In genomic region chr2:101885768-101886438, GRCm38 (mm10) we compare ENCODE assay signal across 8 mouse cellular contexts. TPM values are rescaled to one million over a fixed set of nuclear protein-coding genes. Genes with fewer than 3 reads are reported as not detected.
DNase-seq lines count a peak whose midpoint lies in the region; ATAC-seq and TF ChIP-seq lines count a peak whose summit lies in the region.

Gene Commd9, plus strand, starts transcription at chr2:101886247.

- H3K4me1 ChIP-seq in G1E (ENCODE audit: insufficient read depth, low read depth, low read length) = peaks cover 22% of the 10 kb centered on the region
- H3K4me1 ChIP-seq in forebrain, embryonic 16.5 days (replicated peaks; ENCODE audit: control insufficient read depth, insufficient read depth, low read length) = peaks cover 11% of the 10 kb centered on the region
- H3K4me1 ChIP-seq in lung, embryonic 14.5 days (ENCODE audit: insufficient read depth) = peaks cover 5% of the 10 kb centered on the region; the same call in 1 of the 2 replicates
- H3K4me1 ChIP-seq in olfactory bulb, adult 2 months (ENCODE audit: control insufficient read depth, insufficient read depth, low read length) = 0 out of 2 replicates have a peak, but pooled peaks cover 2% of the 10 kb centered on the region
- peaks cover 2% of the 10 kb centered on the region; the same call in 1 of the 2 replicates for H3K4me1 ChIP-seq in thymus, adult 2 months (replicated peaks; ENCODE audit: control insufficient read depth, insufficient read depth, low read length)

- TF ChIP-seq POLR2A in olfactory bulb, adult 2 months (IDR thresholded peaks at IDR 0.05; ENCODE audit: insufficient read depth, low read depth, low read length) = peak; percentile 70
- no peak for TF ChIP-seq POLR2A in thymus, adult 2 months (IDR thresholded peaks at IDR 0.05; ENCODE audit: control insufficient read depth, extremely low read depth, insufficient read depth, low read length, poor library complexity)

- peak within 1 kb of the TSS; percentile 72 for H3K27ac ChIP-seq in forebrain, embryonic 16.5 days (ENCODE audit: low read length)
- peak within 1 kb of the TSS; percentile 93 for H3K27ac ChIP-seq in layer of hippocampus, adult 2 months
- no peak within 1 kb of the TSS for H3K27ac ChIP-seq in lung, embryonic 14.5 days (ENCODE audit: low read depth)
- H3K27ac ChIP-seq in olfactory bulb, adult 2 months (ENCODE audit: insufficient read depth, low read depth, low read length) = no peak within 1 kb of the TSS
- H3K27ac ChIP-seq in thymus, adult 2 months (ENCODE audit: control insufficient read depth, insufficient read depth, low read length) = no peak within 1 kb of the TSS

- H3K4me3 ChIP-seq in G1E (ENCODE audit: low read depth, low read length) = peak within 1 kb of the TSS; percentile 80
- peak within 1 kb of the TSS; percentile 85 for H3K4me3 ChIP-seq in forebrain, embryonic 16.5 days (replicated peaks; ENCODE audit: low read length)
- H3K4me3 ChIP-seq in layer of hippocampus, adult 2 months = peak within 1 kb of the TSS; percentile 76
- peak within 1 kb of the TSS; percentile 61 for H3K4me3 ChIP-seq in lung, embryonic 14.5 days (ENCODE audit: low read depth, low read length)
- peak within 1 kb of the TSS; percentile 85 for H3K4me3 ChIP-seq in olfactory bulb, adult 2 months (ENCODE audit: insufficient read depth, low read depth, low read length)
- H3K4me3 ChIP-seq in thymus, adult 2 months (ENCODE audit: control insufficient read depth, insufficient read depth, low read length) = peak within 1 kb of the TSS; percentile 78

- no peak for TF ChIP-seq CTCF in G1E (IDR thresholded peaks at IDR 0.05; ENCODE audit: low read depth, low read length)
- TF ChIP-seq CTCF in layer of hippocampus, adult 2 months (conservative IDR thresholded peaks at IDR 0.05) = no peak
- TF ChIP-seq CTCF in lung, embryonic 14.5 days (IDR thresholded peaks at IDR 0.05; ENCODE audit: low read depth) = no peak
- no peak for TF ChIP-seq CTCF in olfactory bulb, adult 2 months (IDR thresholded peaks at IDR 0.05; ENCODE audit: insufficient read depth, low read depth, low read length)
- TF ChIP-seq CTCF in thymus, adult 2 months (IDR thresholded peaks at IDR 0.05; ENCODE audit: borderline replicate concordance, control insufficient read depth, extremely low read depth, insufficient read depth, low read length, poor library complexity) = no peak

- no peaks in the 10 kb centered on the region for H3K9me3 ChIP-seq in G1E (replicated peaks)
- H3K9me3 ChIP-seq in forebrain, embryonic 16.5 days (ENCODE audit: control insufficient read depth, low read length) = no peaks in the 10 kb centered on the region
- no peaks in the 10 kb centered on the region for H3K9me3 ChIP-seq in lung, embryonic 14.5 days (ENCODE audit: low read depth, low read length)

- peaks cover 15% of the 10 kb centered on the region for H3K36me3 ChIP-seq in G1E (replicated peaks)
- H3K36me3 ChIP-seq in forebrain, embryonic 16.5 days (ENCODE audit: control insufficient read depth, insufficient read depth) = no peaks in the 10 kb centered on the region
- no peaks in the 10 kb centered on the region for H3K36me3 ChIP-seq in lung, embryonic 14.5 days (ENCODE audit: insufficient read depth)
- H3K36me3 ChIP-seq in thymus, adult 2 months (ENCODE audit: control insufficient read depth, insufficient read depth, low read length) = no peaks in the 10 kb centered on the region

- peak; percentile 74 for DNase-seq in G1E (ENCODE audit: low spot score)
- DNase-seq in cerebellum, adult 18-20 months = peak; percentile 92 to 98
- DNase-seq in heart, postnatal 36 days = peak; percentile 91 to 93
- peak; percentile 95 for DNase-seq in layer of hippocampus, adult 2 months (ENCODE audit: low spot score in 2 of 2)
- peak; percentile 96 for DNase-seq in lung, embryonic 14.5 days
- peak; percentile 96 for DNase-seq in thymus, adult 2 months

- peak within 1 kb of the TSS; percentile 86 for H3K4me2 ChIP-seq in forebrain, embryonic 16.5 days (ENCODE audit: low read length)
- peak within 1 kb of the TSS; percentile 74 for H3K4me2 ChIP-seq in lung, embryonic 14.5 days

- peaks cover 6% of the 10 kb centered on the region; the same call in 1 of the 2 replicates for H3K27me3 ChIP-seq in G1E (ENCODE audit: insufficient read depth, low read length)
- H3K27me3 ChIP-seq in forebrain, embryonic 16.5 days (replicated peaks; ENCODE audit: control insufficient read depth, insufficient read depth, low read length) = no peaks in the 10 kb centered on the region
- H3K27me3 ChIP-seq in lung, embryonic 14.5 days (ENCODE audit: insufficient read depth, low read length) = no peaks in the 10 kb centered on the region
- H3K27me3 ChIP-seq in thymus, adult 2 months (ENCODE audit: control insufficient read depth, insufficient read depth, low read length) = no peaks in the 10 kb centered on the region

- peak within 1 kb of the TSS; percentile 89 for H3K9ac ChIP-seq in forebrain, embryonic 16.5 days (replicated peaks; ENCODE audit: low read depth, low read length)
- H3K9ac ChIP-seq in lung, embryonic 14.5 days = peak within 1 kb of the TSS; percentile 64

- intact Hi-C loops in heart, postnatal 36 days (cut with DNase I) = no loop called here

- WGBS in forebrain, embryonic 16.5 days = 10% methylated on average over 22 of the region's 22 CpGs
- WGBS in lung, embryonic 14.5 days = 13% methylated on average over 22 of the region's 22 CpGs
- WGBS in olfactory bulb, adult 2 months = 9% methylated on average over 22 of the region's 22 CpGs
- 13% methylated on average over 22 of the region's 22 CpGs for WGBS in thymus, adult 2 months

- peak; percentile 98 for ATAC-seq in G1E (ENCODE audit: extremely low read depth, insufficient number of reproducible peaks, low FRiP score, poor library complexity, severe bottlenecking)
- ATAC-seq in forebrain, embryonic 16.5 days = peak; percentile 99
- ATAC-seq in lung, embryonic 14.5 days (ENCODE audit: insufficient read depth) = peak; percentile 96

RNA-seq across cellular contexts. Expression of gene Commd9, which starts in this region (rescaled TPM):
- 5.1 and 12.2 TPM in 2 replicates for total RNA-seq in G1E (2014; fragmentation: Nextera tagmentation)
- total RNA-seq in G1E (2017) = 80.9 and 99.3 TPM in 2 replicates
- 17.6 and 28.4 TPM in 2 replicates for polyA plus RNA-seq in G1E (2012)
- 97.4 and 99.3 TPM in 2 replicates for polyA plus RNA-seq in forebrain, embryonic 16.5 days (2015; fragmentation: Nextera tagmentation; extraction: Ambion mirVana)
- total RNA-seq in heart, postnatal 36 days (2021) = 10 to 100 TPM; 29.1 to 30.2 TPM
- 10 to 100 TPM; 32.8 to 39.3 TPM for total RNA-seq in layer of hippocampus, adult 2 months (2021)
- polyA plus RNA-seq in lung, embryonic 14.5 days (2014; fragmentation: Nextera tagmentation; extraction: Ambion mirVana) = 56.8 and 60.3 TPM in 2 replicates
- not detected in 2 replicates for polyA plus RNA-seq in olfactory bulb, adult 2 months (2012; ENCODE audit: insufficient read depth, insufficient read length, low replicate concordance, missing spikeins)
- 50.4 and 53.2 TPM in 2 replicates for polyA plus RNA-seq in thymus, adult 2 months (2012; rRNA removed)

Comparison
In these comparisons a context has a peak if more than half of its experiments do, and no peak if none do; other contexts are left out.
1. RNA of gene Commd9 (polyA plus RNA-seq): 97.4 to 99.3 TPM in forebrain, embryonic 16.5 days, 56.8 to 60.3 TPM in lung, embryonic 14.5 days, 50.4 to 53.2 TPM in thymus, adult 2 months and 17.6 to 28.4 TPM in G1E; not detected in olfactory bulb, adult 2 months; every median in the first group is over 10 times any median in the second.
2. H3K27ac ChIP-seq: peak in forebrain, embryonic 16.5 days (single experiment) and layer of hippocampus, adult 2 months (single experiment); none in lung, embryonic 14.5 days (single experiment), olfactory bulb, adult 2 months (single experiment) and thymus, adult 2 months (single experiment).
3. Peak in every context shown above with its lines, with median percentiles within 50 percentile points of each other: ATAC-seq, DNase-seq and H3K4me3 ChIP-seq.